Comparison of ENCODE assay signal across 13 mouse cellular contexts in the genomic region with DNA sequence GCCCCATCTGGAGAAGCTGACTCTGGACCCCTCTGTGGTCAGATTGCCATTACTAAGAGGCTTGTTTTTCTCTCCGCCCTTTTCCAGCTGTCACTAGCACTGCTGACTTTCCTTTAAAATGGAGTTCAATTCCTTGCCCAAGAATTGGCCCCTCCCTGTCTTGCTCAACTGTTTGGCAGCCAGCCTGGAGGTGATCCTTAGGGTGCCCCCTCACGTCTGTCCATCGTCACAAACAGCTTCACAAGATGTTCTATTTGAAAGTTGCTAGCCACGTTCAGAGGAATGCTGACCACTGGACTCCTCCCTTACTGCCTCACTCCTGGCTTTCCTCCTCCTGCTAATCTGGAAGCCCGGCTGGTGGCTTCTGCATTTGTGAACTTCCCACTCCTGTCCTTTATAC.
DNase-seq lines count a peak whose midpoint lies in the region; ATAC-seq and TF ChIP-seq lines count a peak whose summit lies in the region.
"Had no signal": no experiment of that assay in that cellular context is flagged by ENCODE, and none has a peak within 500 bp of the region (broad histone marks: within the 10 kb centered on the region; RNA-seq: fewer than 3 reads in every experiment).

No protein-coding gene starts in this region.

- no peak for TF ChIP-seq EP300 in CH12.LX (IDR thresholded peaks at IDR 0.05; ENCODE audit: low read length)

- dilution Hi-C loops in CH12.LX (cut with MboI; ENCODE audit: extremely low pct_ligation_motif_present, extremely low pct_unique_long_range_greater_than_20kb, low sequenced_read_pairs), result no loop called here

- H3K36me3 ChIP-seq in kidney, adult 2 months (ENCODE audit: control insufficient read depth, insufficient read depth, low read length), result no peaks in the 10 kb centered on the region
- no peaks in the 10 kb centered on the region for H3K36me3 ChIP-seq in kidney, embryonic 15.5 days
- H3K36me3 ChIP-seq in CH12.LX (replicated peaks in 1 of 2; ENCODE audit: control insufficient read depth in 1 of 2, insufficient read depth in 1 of 2, low read length in 1 of 2), result no peaks in the 10 kb centered on the region
- no peaks in the 10 kb centered on the region for H3K36me3 ChIP-seq in lung, embryonic 16.5 days (ENCODE audit: control insufficient read depth, insufficient read depth, low read length)
- H3K36me3 ChIP-seq in forebrain, embryonic 11.5 days (ENCODE audit: control insufficient read depth, insufficient read depth, low read length), result no peaks in the 10 kb centered on the region
- H3K36me3 ChIP-seq: liver, embryonic 12.5 days; neural tube, embryonic 15.5 days had no signal

- no peak for TF ChIP-seq RAD21 in CH12.LX (IDR thresholded peaks at IDR 0.05; ENCODE audit: low read depth, low read length)

- DNase-seq in kidney, adult 2 months, result peak; percentile 39
- DNase-seq in CH12.LX (ENCODE audit: extremely low read depth), result no peak
- DNase-seq in heart, adult 9 months (ENCODE audit: low spot score in 2 of 2), result peak; percentile 11 to 21
- no peak for DNase-seq in left cerebral cortex, adult 11 months (ENCODE audit: low spot score)
- no peak for DNase-seq in forebrain, embryonic 11.5 days (ENCODE audit: low spot score)
- DNase-seq in layer of hippocampus, postnatal 36 days, result no peak
- DNase-seq: cerebellum, postnatal 25 days; midbrain, embryonic 14.5 days; thymus, postnatal 4 days had no signal

- no peaks in the 10 kb centered on the region for H3K27me3 ChIP-seq in kidney, adult 2 months (replicated peaks; ENCODE audit: control insufficient read depth, insufficient read depth, low read length)
- no peaks in the 10 kb centered on the region for H3K27me3 ChIP-seq in kidney, embryonic 15.5 days
- H3K27me3 ChIP-seq in CH12.LX (replicated peaks), result no peaks in the 10 kb centered on the region
- H3K27me3 ChIP-seq in lung, embryonic 16.5 days (ENCODE audit: control insufficient read depth, insufficient read depth, low read depth, low read length), result no peaks in the 10 kb centered on the region
- H3K27me3 ChIP-seq in forebrain, embryonic 11.5 days (ENCODE audit: control insufficient read depth, insufficient read depth, low read length), result no peaks in the 10 kb centered on the region
- H3K27me3 ChIP-seq: liver, embryonic 12.5 days; neural tube, embryonic 15.5 days had no signal

- WGBS in kidney, adult 2 months, result 29% methylated on average over 5 of the region's 5 CpGs
- 29% methylated on average over 5 of the region's 5 CpGs for WGBS in kidney, embryonic 15.5 days
- WGBS in lung, embryonic 16.5 days, result 5% methylated on average over 5 of the region's 5 CpGs
- 60% methylated on average over 5 of the region's 5 CpGs for WGBS in forebrain, embryonic 11.5 days

- in situ Hi-C loops in CH12.LX (cut with MboI; ENCODE audit: low pct_ligation_motif_present, low pct_unique_long_range_greater_than_20kb, low sequenced_read_pairs), result loop anchor here (5.0 kb wide), 1 partner anchor 113 kb away; no protein-coding TSS in a partner anchor

- ATAC-seq in kidney, embryonic 15.5 days (replicated peaks; ENCODE audit: low FRiP score), result no peak
- ATAC-seq in lung, embryonic 16.5 days (ENCODE audit: low read depth), result peak; percentile 72
- ATAC-seq in forebrain, embryonic 11.5 days (replicated peaks; ENCODE audit: low FRiP score), result no peak
- ATAC-seq: liver, embryonic 12.5 days had no signal

- no peak for TF ChIP-seq CTCF in kidney, adult 2 months (conservative IDR thresholded peaks at IDR 0.05; ENCODE audit: insufficient read depth, insufficient read length, low read depth, low read length)
- no peak for TF ChIP-seq CTCF in CH12.LX (conservative IDR thresholded peaks at IDR 0.05 in 1 of 2, IDR thresholded peaks at IDR 0.05 in 1 of 2; ENCODE audit: low read depth in 2 of 2, low read length in 2 of 2)

- no peak overlapping the region for H3K27ac ChIP-seq in kidney, adult 2 months (ENCODE audit: insufficient read depth, low read depth, low read length)
- H3K27ac ChIP-seq in kidney, embryonic 15.5 days, result no peak overlapping the region
- H3K27ac ChIP-seq in CH12.LX (ENCODE audit: insufficient read depth, low read depth), result no peak overlapping the region
- H3K27ac ChIP-seq in lung, embryonic 16.5 days (ENCODE audit: low read length), result peak overlapping the region; percentile 67
- no peak overlapping the region for H3K27ac ChIP-seq in forebrain, embryonic 11.5 days (ENCODE audit: low read depth, low read length)
- H3K27ac ChIP-seq: liver, embryonic 12.5 days; neural tube, embryonic 15.5 days had no signal

- no peak overlapping the region for H3K9ac ChIP-seq in kidney, embryonic 15.5 days
- H3K9ac ChIP-seq in CH12.LX (ENCODE audit: insufficient read depth, low read depth), result no peak overlapping the region
- no peak overlapping the region for H3K9ac ChIP-seq in lung, embryonic 16.5 days (ENCODE audit: low read length)
- no peak overlapping the region for H3K9ac ChIP-seq in forebrain, embryonic 11.5 days (ENCODE audit: low read length)
- H3K9ac ChIP-seq: liver, embryonic 12.5 days; neural tube, embryonic 15.5 days had no signal

- H3K4me2 ChIP-seq in kidney, embryonic 15.5 days, result no peak overlapping the region
- H3K4me2 ChIP-seq in CH12.LX (ENCODE audit: insufficient read depth, low read depth, poor library complexity, severe bottlenecking), result 0 out of 2 replicates have a peak overlapping the region, but pooled peaks have one; percentile 21
- H3K4me2 ChIP-seq in lung, embryonic 16.5 days (ENCODE audit: low read depth, low read length), result peak overlapping the region; percentile 18
- no peak overlapping the region for H3K4me2 ChIP-seq in forebrain, embryonic 11.5 days (ENCODE audit: low read depth, low read length, severe bottlenecking)
- H3K4me2 ChIP-seq: liver, embryonic 12.5 days; neural tube, embryonic 15.5 days had no signal

- H3K79me2 ChIP-seq in CH12.LX (replicated peaks; ENCODE audit: control insufficient read depth, extremely low read depth, insufficient read depth, poor library complexity, severe bottlenecking), result no peaks in the 10 kb centered on the region

- no peaks in the 10 kb centered on the region; the same call in 1 of the 2 replicates for H3K9me3 ChIP-seq in kidney, embryonic 15.5 days (replicated peaks)
- H3K9me3 ChIP-seq in CH12.LX (replicated peaks; ENCODE audit: low read length), result peaks cover 6% of the 10 kb centered on the region
- H3K9me3 ChIP-seq in lung, embryonic 16.5 days (ENCODE audit: control insufficient read depth, low read length), result peaks cover 3% of the 10 kb centered on the region; the same call in 1 of the 2 replicates
- no peaks in the 10 kb centered on the region for H3K9me3 ChIP-seq in forebrain, embryonic 11.5 days (ENCODE audit: control insufficient read depth, low read length)
- H3K9me3 ChIP-seq: liver, embryonic 12.5 days; neural tube, embryonic 15.5 days had no signal

- H3K4me3 ChIP-seq in kidney, adult 2 months (ENCODE audit: insufficient read depth, low read depth, low read length), result no peak overlapping the region
- H3K4me3 ChIP-seq in kidney, embryonic 15.5 days (replicated peaks), result no peak overlapping the region
- no peak overlapping the region for H3K4me3 ChIP-seq in CH12.LX (replicated peaks in 1 of 3; ENCODE audit: low read depth in 2 of 3, low read length in 2 of 3, poor library complexity in 1 of 3)
- H3K4me3 ChIP-seq in lung, embryonic 16.5 days (ENCODE audit: low read length), result no peak overlapping the region
- no peak overlapping the region for H3K4me3 ChIP-seq in forebrain, embryonic 11.5 days (ENCODE audit: low read depth, low read length)
- H3K4me3 ChIP-seq: liver, embryonic 12.5 days; neural tube, embryonic 15.5 days had no signal

- peaks cover 11% of the 10 kb centered on the region; the same call in 1 of the 2 replicates for H3K4me1 ChIP-seq in kidney, adult 2 months (ENCODE audit: control insufficient read depth, insufficient read depth, low read length)
- H3K4me1 ChIP-seq in kidney, embryonic 15.5 days, result peaks cover 7% of the 10 kb centered on the region
- peaks cover 5 to 12% of the 10 kb centered on the region in 2 experiments for H3K4me1 ChIP-seq in CH12.LX (ENCODE audit: control insufficient read depth in 1 of 2, insufficient read depth in 2 of 2)
- H3K4me1 ChIP-seq in lung, embryonic 16.5 days (replicated peaks; ENCODE audit: control insufficient read depth, insufficient read depth, low read length), result peaks cover 6% of the 10 kb centered on the region; the same call in 1 of the 2 replicates
- H3K4me1 ChIP-seq in forebrain, embryonic 11.5 days (replicated peaks; ENCODE audit: control insufficient read depth, insufficient read depth, low read length), result 0 out of 2 replicates have a peak, but pooled peaks cover 2% of the 10 kb centered on the region

- TF ChIP-seq POLR2A in kidney, adult 2 months (IDR thresholded peaks at IDR 0.05; ENCODE audit: low read depth, low read length), result no peak
- no peak for TF ChIP-seq POLR2A in CH12.LX (IDR thresholded peaks at IDR 0.05; ENCODE audit: low read depth, low read length)

TF ChIP-seq in CH12.LX, 34 proteins besides CTCF, POLR2A, EP300 and RAD21:
- TF ChIP-seq TCF12 (IDR thresholded peaks at IDR 0.05; ENCODE audit: low read depth, low read length), result no peak
- no peak for TF ChIP-seq E2F4 (IDR thresholded peaks at IDR 0.05; ENCODE audit: insufficient replicate concordance, low read depth, low read length)
- TF ChIP-seq USF1 (IDR thresholded peaks at IDR 0.05; ENCODE audit: low read depth, low read length), result no peak
- TF ChIP-seq TBP (conservative IDR thresholded peaks at IDR 0.05; ENCODE audit: low read depth, low read length), result no peak
- TF ChIP-seq MEF2A (IDR thresholded peaks at IDR 0.05; ENCODE audit: borderline replicate concordance, low read depth, low read length), result no peak
- no peak for TF ChIP-seq ELF1 (IDR thresholded peaks at IDR 0.05; ENCODE audit: low read depth, low read length)
- TF ChIP-seq ZNF384 (IDR thresholded peaks at IDR 0.05; ENCODE audit: low read depth, low read length), result no peak
- TF ChIP-seq UBTF (IDR thresholded peaks at IDR 0.05; ENCODE audit: low read depth, low read length), result no peak
- no peak for TF ChIP-seq CHD2 (IDR thresholded peaks at IDR 0.05; ENCODE audit: low read length)
- no peak for TF ChIP-seq ZC3H11A (IDR thresholded peaks at IDR 0.05; ENCODE audit: low read depth, low read length)
- no peak for TF ChIP-seq ZKSCAN1 (IDR thresholded peaks at IDR 0.05; ENCODE audit: borderline replicate concordance, low read depth, low read length)
- TF ChIP-seq POLR2AphosphoS2 (IDR thresholded peaks at IDR 0.05; ENCODE audit: low read depth, low read length), result no peak
- no peak for TF ChIP-seq JUN (IDR thresholded peaks at IDR 0.05; ENCODE audit: insufficient read depth, low read depth, low read length)
- no peak for TF ChIP-seq MAFK (IDR thresholded peaks at IDR 0.05; ENCODE audit: insufficient replicate concordance, low read length)
- no peak for TF ChIP-seq KAT2A (IDR thresholded peaks at IDR 0.05; ENCODE audit: insufficient replicate concordance, low read length)
- no peak for TF ChIP-seq HCFC1 (IDR thresholded peaks at IDR 0.05; ENCODE audit: low read depth, low read length)
- TF ChIP-seq CHD1 (IDR thresholded peaks at IDR 0.05; ENCODE audit: low read depth, low read length), result no peak
- no peak for TF ChIP-seq MAX (IDR thresholded peaks at IDR 0.05; ENCODE audit: low read length)
TF ChIP-seq in CH12.LX: peak in this region for 0.

Comparison
In these comparisons a context has a peak if more than half of its experiments do, and no peak if none do; other contexts are left out.
1. DNase-seq: peak in kidney, adult 2 months (single experiment) and heart, adult 9 months (2 of 2); none in CH12.LX (single experiment), left cerebral cortex, adult 11 months (single experiment), forebrain, embryonic 11.5 days (single experiment) and layer of hippocampus, postnatal 36 days (0 of 2).
2. H3K4me2 ChIP-seq: peak in CH12.LX (single experiment) and lung, embryonic 16.5 days (single experiment); none in kidney, embryonic 15.5 days (single experiment) and forebrain, embryonic 11.5 days (single experiment).